Mouse (Mus musculus): ENCODE results near the gene Ppox. TPM values are rescaled to one million over a fixed set of nuclear protein-coding genes. Genes with fewer than 3 reads are reported as not detected.

The Ppox gene
- polyA plus RNA-seq, 1 experiment from 2014 or later, result 44.4 TPM

DNA sequence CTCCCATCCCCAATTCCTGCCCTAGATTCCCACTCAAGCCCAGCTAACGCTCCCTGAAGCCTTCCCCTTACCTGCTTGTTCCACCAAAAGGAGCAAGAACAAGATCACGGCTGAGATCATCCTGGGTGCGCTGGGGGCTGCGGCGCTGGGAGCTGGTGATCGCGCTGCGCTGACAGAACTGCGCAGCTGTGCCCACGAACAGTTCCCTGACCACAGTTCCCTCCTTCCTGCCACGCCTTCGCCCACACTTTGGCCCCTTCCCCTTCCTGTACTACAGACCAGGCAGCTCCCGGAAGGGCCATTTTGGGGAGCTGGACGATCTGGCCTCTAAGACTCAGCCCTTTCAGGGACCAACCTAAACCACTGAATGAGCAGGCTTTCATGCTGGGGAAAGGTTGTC is 46.9 kb downstream of the Ppox start, which contains the start of gene Fcer1g:
Fcer1g (minus strand) TSS at position 240 of the 400 bp plus-strand sequence.
- Histone ChIP-seq H3K9me3 (replicated peaks; ENCODE audit: control insufficient read depth, low read length, poor library complexity, severe bottlenecking) (no peaks in the 10 kb centered on the region), H3K27me3 (ENCODE audit: control insufficient read depth, insufficient read depth, low read depth, low read length) (no peaks in the 10 kb centered on the region), H3K4me1 (ENCODE audit: control insufficient read depth, insufficient read depth, low read length) (no peaks in the 10 kb centered on the region), H3K27ac (ENCODE audit: low read length) (no peak within 1 kb of the TSS), H3K36me3 (ENCODE audit: control insufficient read depth, insufficient read depth, low read length) (peaks cover 33% of the 10 kb centered on the region), H3K4me3 (ENCODE audit: low read depth, low read length) (no peak within 1 kb of the TSS), H3K4me2 (ENCODE audit: low read length) (no peak within 1 kb of the TSS), H3K9ac (ENCODE audit: low read depth, low read length) (no peak within 1 kb of the TSS)
- no peak for ATAC-seq
- 93% methylated on average over 14 of the region's 14 CpGs for WGBS

DNA sequence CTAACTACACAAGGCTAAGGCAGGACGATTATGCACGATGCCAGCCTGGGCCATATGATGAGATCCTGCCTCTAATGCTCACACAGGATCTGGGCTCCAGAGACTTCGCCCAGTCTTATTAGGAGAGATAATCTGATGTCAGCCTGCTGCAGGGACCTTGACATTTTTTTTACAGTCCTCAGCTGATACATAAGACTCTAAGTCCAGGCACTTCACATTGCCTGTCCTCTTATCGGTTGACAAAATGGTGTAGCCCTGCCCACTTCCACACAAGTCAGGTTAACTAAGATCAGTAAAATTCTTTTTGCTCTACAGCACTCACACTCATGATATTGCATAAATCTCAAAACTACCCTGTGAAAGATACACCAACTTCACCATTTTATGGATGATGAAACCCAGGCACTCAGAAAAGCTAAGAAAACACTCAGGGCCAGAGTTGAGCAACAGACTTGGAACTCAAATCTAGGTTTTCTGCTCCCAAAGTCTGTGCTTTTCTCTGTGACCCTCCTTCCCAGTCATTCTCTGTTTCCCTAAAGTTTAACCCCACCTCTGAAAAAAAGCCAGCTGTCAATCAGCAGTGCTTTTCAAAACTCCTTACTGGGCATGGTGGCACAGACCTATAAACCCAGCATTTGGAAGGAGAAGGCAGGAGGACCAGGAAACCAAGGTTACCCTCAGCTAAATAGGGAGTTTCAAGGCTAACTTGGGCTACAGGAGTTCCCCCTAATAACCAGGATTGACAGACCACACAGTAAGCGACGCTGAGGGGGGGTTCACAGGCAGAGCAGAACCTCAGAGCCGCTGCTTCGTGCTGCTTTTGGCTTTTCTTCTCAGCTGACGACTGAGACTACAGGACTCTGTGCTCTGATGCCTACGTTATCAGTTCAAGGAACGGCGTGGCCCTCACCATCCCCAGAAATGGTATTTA is 47.9 kb downstream of the Ppox start:
- 87% methylated on average over 12 of the region's 12 CpGs for WGBS
- H3K9me3 ChIP-seq (replicated peaks; ENCODE audit: control insufficient read depth, low read length, poor library complexity, severe bottlenecking), result no peaks in the 10 kb centered on the region
- no peak overlapping the region for H3K4me3 ChIP-seq (ENCODE audit: low read depth, low read length)
- H3K9ac ChIP-seq (ENCODE audit: low read depth, low read length), result no peak overlapping the region
- no peak overlapping the region for H3K27ac ChIP-seq (ENCODE audit: low read length)
- no peak overlapping the region for H3K4me2 ChIP-seq (ENCODE audit: low read length)
- no peaks in the 10 kb centered on the region for H3K4me1 ChIP-seq (ENCODE audit: control insufficient read depth, insufficient read depth, low read length)
- peaks cover 27% of the 10 kb centered on the region for H3K36me3 ChIP-seq (ENCODE audit: control insufficient read depth, insufficient read depth, low read length)
- no peak for ATAC-seq
- no peaks in the 10 kb centered on the region for H3K27me3 ChIP-seq (ENCODE audit: control insufficient read depth, insufficient read depth, low read depth, low read length)

DNA sequence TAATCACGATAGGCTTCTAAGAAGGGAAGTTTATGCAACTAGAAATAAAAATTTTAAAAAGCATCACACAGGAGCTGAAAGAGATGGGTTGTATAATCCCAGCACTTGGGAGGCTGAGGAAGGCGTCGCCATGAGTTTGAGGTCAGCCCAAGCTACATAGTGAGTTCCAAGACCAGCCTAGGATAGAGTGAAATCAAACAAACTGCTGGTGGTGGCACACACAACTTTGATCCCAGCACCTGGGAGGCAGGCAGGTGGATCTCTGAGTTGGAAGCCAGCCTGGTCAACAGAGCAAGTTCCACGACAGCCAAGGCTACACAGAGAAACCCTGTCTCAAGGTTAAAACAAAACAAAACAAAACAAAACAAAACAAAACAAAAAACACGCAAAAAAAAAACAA is 48.6 kb downstream of the Ppox start:
- no peak overlapping the region for H3K4me3 ChIP-seq (ENCODE audit: low read depth, low read length)
- H3K27ac ChIP-seq (ENCODE audit: low read length), result no peak overlapping the region
- peaks cover 21% of the 10 kb centered on the region for H3K36me3 ChIP-seq (ENCODE audit: control insufficient read depth, insufficient read depth, low read length)
- H3K9me3 ChIP-seq (replicated peaks; ENCODE audit: control insufficient read depth, low read length, poor library complexity, severe bottlenecking), result no peaks in the 10 kb centered on the region
- no peak overlapping the region for H3K4me2 ChIP-seq (ENCODE audit: low read length)
- no peak overlapping the region for H3K9ac ChIP-seq (ENCODE audit: low read depth, low read length)
- WGBS, result 89% methylated on average over 5 of the region's 5 CpGs
- ATAC-seq, result no peak
- H3K4me1 ChIP-seq (ENCODE audit: control insufficient read depth, insufficient read depth, low read length), result no peaks in the 10 kb centered on the region
- no peaks in the 10 kb centered on the region for H3K27me3 ChIP-seq (ENCODE audit: control insufficient read depth, insufficient read depth, low read depth, low read length)

DNA sequence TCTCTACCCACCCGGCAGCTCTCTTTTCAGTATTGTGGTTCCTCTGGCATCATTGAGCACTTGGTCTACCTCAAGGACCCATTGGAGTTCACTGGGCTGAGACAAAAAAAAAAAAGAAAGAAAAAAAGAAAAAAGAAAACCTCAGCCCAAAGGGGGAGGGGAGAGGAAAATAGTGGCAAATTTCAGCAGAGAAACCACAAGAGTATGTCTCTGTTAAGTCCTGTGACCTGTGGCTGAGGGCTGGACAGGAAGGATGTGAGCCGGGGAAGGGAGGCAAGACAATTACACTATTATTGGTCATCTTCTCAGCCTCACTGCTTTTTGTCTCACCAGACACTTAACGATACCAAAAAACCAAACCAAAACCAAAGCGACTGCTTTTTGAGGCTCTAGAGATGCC is 49.1 kb downstream of the Ppox start:
- H3K36me3 ChIP-seq (ENCODE audit: control insufficient read depth, insufficient read depth, low read length), result peaks cover 18% of the 10 kb centered on the region
- no peak overlapping the region for H3K9ac ChIP-seq (ENCODE audit: low read depth, low read length)
- H3K9me3 ChIP-seq (replicated peaks; ENCODE audit: control insufficient read depth, low read length, poor library complexity, severe bottlenecking), result no peaks in the 10 kb centered on the region
- no peak overlapping the region for H3K27ac ChIP-seq (ENCODE audit: low read length)
- H3K4me1 ChIP-seq (ENCODE audit: control insufficient read depth, insufficient read depth, low read length), result no peaks in the 10 kb centered on the region
- 74% methylated on average over 4 of the region's 4 CpGs for WGBS
- no peaks in the 10 kb centered on the region for H3K27me3 ChIP-seq (ENCODE audit: control insufficient read depth, insufficient read depth, low read depth, low read length)
- H3K4me2 ChIP-seq (ENCODE audit: low read length), result no peak overlapping the region
- no peak overlapping the region for H3K4me3 ChIP-seq (ENCODE audit: low read depth, low read length)
- no peak for ATAC-seq

DNA sequence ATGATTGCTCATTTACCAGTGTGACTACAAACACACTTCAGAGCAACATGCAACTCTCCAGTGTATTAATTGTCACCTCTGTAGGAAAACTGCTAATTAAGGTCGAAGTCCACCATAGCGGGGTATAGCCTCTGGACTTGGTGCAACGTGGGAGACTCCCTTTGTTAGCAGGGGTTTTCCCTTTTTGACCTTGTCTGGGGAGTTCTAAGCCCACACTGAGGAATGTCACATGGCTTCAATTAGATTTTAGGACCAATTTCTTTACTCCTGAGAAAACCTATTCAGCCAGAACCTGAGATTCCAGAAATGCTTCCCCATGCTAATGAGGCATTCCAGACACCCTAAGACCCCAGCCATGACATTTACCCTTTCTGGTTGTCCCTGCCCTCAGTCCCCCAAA is 50.8 kb downstream of the Ppox start:
- Histone ChIP-seq H3K4me2 (ENCODE audit: low read length) (no peak overlapping the region), H3K9me3 (replicated peaks; ENCODE audit: control insufficient read depth, low read length, poor library complexity, severe bottlenecking) (no peaks in the 10 kb centered on the region), H3K27ac (ENCODE audit: low read length) (no peak overlapping the region), H3K36me3 (ENCODE audit: control insufficient read depth, insufficient read depth, low read length) (peaks cover 5% of the 10 kb centered on the region), H3K9ac (ENCODE audit: low read depth, low read length) (no peak overlapping the region), H3K27me3 (ENCODE audit: control insufficient read depth, insufficient read depth, low read depth, low read length) (no peaks in the 10 kb centered on the region), H3K4me1 (ENCODE audit: control insufficient read depth, insufficient read depth, low read length) (no peaks in the 10 kb centered on the region), H3K4me3 (ENCODE audit: low read depth, low read length) (no peak overlapping the region)
- ATAC-seq, result no peak
- 60% methylated on average over 3 of the region's 3 CpGs for WGBS

DNA sequence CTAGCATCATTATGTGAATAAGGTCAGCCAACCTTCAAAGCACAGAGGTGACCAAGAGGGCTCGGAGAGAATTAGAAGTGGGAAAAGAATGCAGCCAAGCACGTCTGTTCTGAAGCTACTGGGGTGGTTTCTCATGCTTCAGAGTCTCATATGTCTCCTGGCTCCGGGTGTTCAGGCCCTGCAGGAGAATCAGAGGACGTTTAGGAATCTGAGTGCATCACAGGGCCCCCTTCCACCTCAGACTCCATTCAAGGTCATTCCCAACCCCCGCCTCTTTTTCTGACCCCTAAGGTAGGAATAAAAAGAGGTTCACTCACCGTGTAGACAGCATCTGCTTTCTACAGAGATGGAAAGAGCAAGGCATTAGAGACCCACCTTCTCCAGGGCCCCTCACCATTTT is 51.2 kb downstream of the Ppox start:
- H3K36me3 ChIP-seq (ENCODE audit: control insufficient read depth, insufficient read depth, low read length), result peaks cover under 1% of the 10 kb centered on the region
- no peak overlapping the region for H3K27ac ChIP-seq (ENCODE audit: low read length)
- ATAC-seq, result no peak
- H3K27me3 ChIP-seq (ENCODE audit: control insufficient read depth, insufficient read depth, low read depth, low read length), result no peaks in the 10 kb centered on the region
- 29% methylated on average over 6 of the region's 6 CpGs for WGBS
- no peak overlapping the region for H3K4me2 ChIP-seq (ENCODE audit: low read length)
- H3K9ac ChIP-seq (ENCODE audit: low read depth, low read length), result no peak overlapping the region
- H3K4me3 ChIP-seq (ENCODE audit: low read depth, low read length), result no peak overlapping the region
- no peaks in the 10 kb centered on the region for H3K4me1 ChIP-seq (ENCODE audit: control insufficient read depth, insufficient read depth, low read length)
- H3K9me3 ChIP-seq (replicated peaks; ENCODE audit: control insufficient read depth, low read length, poor library complexity, severe bottlenecking), result no peaks in the 10 kb centered on the region

DNA sequence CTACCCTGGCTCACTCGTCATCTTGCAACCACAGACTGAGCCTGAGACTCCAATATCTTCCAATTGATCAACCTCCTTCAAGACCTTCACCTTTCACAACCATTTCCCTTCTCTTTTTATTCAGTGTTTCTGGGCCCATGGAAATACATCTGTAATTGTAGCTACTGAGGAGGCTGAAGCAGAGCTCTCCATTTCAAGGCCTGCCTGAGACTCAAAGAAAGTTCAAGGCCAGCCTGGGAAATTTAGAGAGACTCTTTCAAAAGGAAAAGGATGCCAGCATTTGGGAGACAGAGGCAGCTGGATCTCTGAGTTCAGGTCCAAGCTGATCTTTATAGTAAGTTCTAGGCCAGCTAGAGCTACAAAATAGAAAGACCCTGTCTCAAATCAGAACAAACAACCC is 53.1 kb downstream of the Ppox start:
- WGBS, result 96% methylated on average over 1 of the region's 1 CpGs
- H3K4me1 ChIP-seq (ENCODE audit: control insufficient read depth, insufficient read depth, low read length), result 0 out of 2 replicates have a peak, but pooled peaks cover 1% of the 10 kb centered on the region
- ATAC-seq, result no peak
- no peak overlapping the region for H3K9ac ChIP-seq (ENCODE audit: low read depth, low read length)
- H3K27me3 ChIP-seq (ENCODE audit: control insufficient read depth, insufficient read depth, low read depth, low read length), result no peaks in the 10 kb centered on the region
- H3K4me2 ChIP-seq (ENCODE audit: low read length), result no peak overlapping the region
- no peaks in the 10 kb centered on the region for H3K9me3 ChIP-seq (replicated peaks; ENCODE audit: control insufficient read depth, low read length, poor library complexity, severe bottlenecking)
- no peak overlapping the region for H3K4me3 ChIP-seq (ENCODE audit: low read depth, low read length)
- H3K36me3 ChIP-seq (ENCODE audit: control insufficient read depth, insufficient read depth, low read length), result no peaks in the 10 kb centered on the region
- H3K27ac ChIP-seq (ENCODE audit: low read length), result no peak overlapping the region

DNA sequence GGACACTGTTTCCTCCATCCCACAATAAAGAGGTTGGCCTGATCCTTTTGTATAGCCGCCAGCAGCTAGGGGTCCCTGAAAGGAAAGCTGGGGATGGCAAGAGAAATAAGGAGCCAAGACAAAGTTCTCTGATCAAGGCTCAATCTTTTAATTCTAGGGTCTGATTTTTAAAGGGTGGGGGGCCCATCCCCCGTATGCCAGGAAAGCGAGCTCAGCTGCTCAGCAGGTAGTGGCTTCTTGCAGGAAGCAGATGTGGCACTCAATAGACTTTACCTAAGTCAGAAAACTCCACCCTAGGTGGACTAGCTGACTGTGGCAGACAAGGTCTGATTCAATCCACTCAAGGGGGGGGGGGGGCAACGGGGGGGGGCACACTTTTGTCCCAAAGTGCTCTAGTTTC is 54.2 kb downstream of the Ppox start:
- H3K27me3 ChIP-seq (ENCODE audit: control insufficient read depth, insufficient read depth, low read depth, low read length), result no peaks in the 10 kb centered on the region
- no peaks in the 10 kb centered on the region for H3K9me3 ChIP-seq (replicated peaks; ENCODE audit: control insufficient read depth, low read length, poor library complexity, severe bottlenecking)
- no peak for ATAC-seq
- 48% methylated on average over 4 of the region's 4 CpGs for WGBS
- H3K27ac ChIP-seq (ENCODE audit: low read length), result no peak overlapping the region
- H3K4me3 ChIP-seq (ENCODE audit: low read depth, low read length), result no peak overlapping the region
- no peak overlapping the region for H3K4me2 ChIP-seq (ENCODE audit: low read length)
- H3K9ac ChIP-seq (ENCODE audit: low read depth, low read length), result no peak overlapping the region
- H3K4me1 ChIP-seq (ENCODE audit: control insufficient read depth, insufficient read depth, low read length), result 0 out of 2 replicates have a peak, but pooled peaks cover 2% of the 10 kb centered on the region
- no peaks in the 10 kb centered on the region for H3K36me3 ChIP-seq (ENCODE audit: control insufficient read depth, insufficient read depth, low read length)

Measured in midbrain, embryonic 16.5 days (tissue).